Mouse (Mus musculus): Measurements from ENCODE around the gene Ufsp1. TPM values are rescaled to one million over a fixed set of nuclear protein-coding genes. Genes with fewer than 3 reads are reported as not detected.

Gene Ufsp1
- polyA plus RNA-seq, 1 experiment from 2014 or later: 18.2 TPM

DNA sequence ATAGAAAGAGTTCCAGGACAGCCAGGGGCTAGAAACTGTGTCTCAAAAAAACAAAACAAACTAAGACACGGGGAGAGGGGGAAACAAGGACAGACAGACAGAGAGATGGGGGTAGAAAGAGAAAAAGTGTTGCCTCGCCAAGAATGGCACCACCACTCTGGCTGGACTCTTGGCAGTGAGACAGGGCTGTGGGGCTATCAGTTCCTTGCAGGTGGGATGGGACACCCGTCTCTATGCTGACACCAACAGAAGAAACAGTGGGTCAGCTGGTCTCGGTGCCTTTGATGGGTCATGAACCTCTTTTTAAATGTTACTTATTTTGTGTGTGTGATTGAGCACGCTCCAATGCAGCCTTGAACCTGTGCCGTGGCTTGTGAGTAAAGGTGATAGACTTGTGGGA, 45.8 kb downstream of the Ufsp1 start:
- 0 out of 2 replicates have a peak overlapping the region, but pooled peaks have one; percentile 45 for H3K4me3 ChIP-seq
- H3K9me3 ChIP-seq: no peaks in the 10 kb centered on the region
- 0 out of 2 replicates have a peak overlapping the region, but pooled peaks have one; percentile 53 for H3K9ac ChIP-seq
- no peaks in the 10 kb centered on the region for H3K27me3 ChIP-seq (replicated peaks)
- H3K36me3 ChIP-seq (replicated peaks): no peaks in the 10 kb centered on the region
- H3K4me1 ChIP-seq: peaks cover 20% of the 10 kb centered on the region
- H3K27ac ChIP-seq: peak overlapping the region; percentile 82
- 81% methylated on average over 6 of the region's 6 CpGs for WGBS
- H3K4me2 ChIP-seq: peak overlapping the region; percentile 85
- ATAC-seq (replicated peaks): no peak

DNA sequence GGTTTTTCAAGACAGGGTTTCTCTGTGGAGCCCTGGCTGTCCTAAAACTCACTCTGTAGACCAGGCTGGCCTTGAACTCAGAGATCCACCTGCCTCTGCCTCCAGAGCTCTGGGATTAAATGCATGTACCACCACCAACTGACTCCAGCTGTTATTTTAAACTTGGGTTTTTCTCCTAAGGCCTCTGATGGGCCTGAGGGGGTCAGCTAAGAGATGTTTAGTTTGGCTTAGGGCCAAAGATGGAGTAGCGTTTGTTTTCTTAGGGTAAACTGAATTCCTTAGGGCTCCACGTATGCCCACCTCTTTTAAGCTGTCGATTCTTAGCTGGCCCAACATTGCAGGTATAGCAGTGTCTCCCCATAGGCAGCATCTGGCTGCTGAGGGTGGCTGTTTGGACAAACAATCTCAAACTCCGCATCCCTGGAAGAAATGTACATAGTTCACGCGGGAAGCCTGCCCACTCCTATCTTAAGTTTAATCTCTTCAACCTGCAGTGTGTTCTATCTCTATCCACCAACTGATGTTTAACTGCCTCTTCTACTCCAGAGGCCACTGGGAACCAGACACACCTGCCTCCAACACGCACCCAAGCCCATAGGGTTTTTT, 48.1 kb downstream of the Ufsp1 start:
- Histone ChIP-seq H3K4me1 (peaks cover 19% of the 10 kb centered on the region), H3K9me3 (no peaks in the 10 kb centered on the region), H3K4me2 (no peak overlapping the region), H3K27ac (no peak overlapping the region), H3K9ac (no peak overlapping the region), H3K4me3 (no peak overlapping the region), H3K36me3 (replicated peaks) (no peaks in the 10 kb centered on the region), H3K27me3 (replicated peaks) (no peaks in the 10 kb centered on the region)
- no peak for ATAC-seq (replicated peaks)
- WGBS: 80% methylated on average over 7 of the region's 7 CpGs

DNA sequence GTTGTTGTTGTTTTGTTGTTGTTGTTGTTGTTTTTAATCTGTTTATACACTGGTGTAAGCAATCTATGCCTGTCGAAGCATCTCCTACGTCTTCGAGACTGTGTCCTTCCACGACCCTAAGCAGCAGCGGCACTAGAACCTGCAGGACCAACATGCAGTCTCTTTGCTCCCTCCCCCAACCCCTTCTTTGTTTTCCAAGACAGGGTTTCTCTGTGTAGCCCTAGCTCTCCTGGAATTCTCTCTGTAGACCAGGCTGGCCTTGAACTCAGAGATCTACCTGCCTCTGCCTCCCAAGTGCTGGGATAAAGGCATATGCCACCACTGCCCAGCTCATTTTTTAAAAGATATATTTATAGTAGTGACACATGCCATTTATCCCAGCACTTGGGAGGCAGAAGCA, 49.0 kb downstream of the Ufsp1 start:
- Histone ChIP-seq H3K4me1 (peaks cover 18% of the 10 kb centered on the region), H3K9me3 (no peaks in the 10 kb centered on the region), H3K27me3 (replicated peaks) (0 out of 2 replicates have a peak, but pooled peaks cover 2% of the 10 kb centered on the region), H3K27ac (no peak overlapping the region), H3K9ac (no peak overlapping the region), H3K4me2 (no peak overlapping the region), H3K4me3 (no peak overlapping the region), H3K36me3 (replicated peaks) (no peaks in the 10 kb centered on the region)
- WGBS: 95% methylated on average over 5 of the region's 5 CpGs
- no peak for ATAC-seq (replicated peaks)

DNA sequence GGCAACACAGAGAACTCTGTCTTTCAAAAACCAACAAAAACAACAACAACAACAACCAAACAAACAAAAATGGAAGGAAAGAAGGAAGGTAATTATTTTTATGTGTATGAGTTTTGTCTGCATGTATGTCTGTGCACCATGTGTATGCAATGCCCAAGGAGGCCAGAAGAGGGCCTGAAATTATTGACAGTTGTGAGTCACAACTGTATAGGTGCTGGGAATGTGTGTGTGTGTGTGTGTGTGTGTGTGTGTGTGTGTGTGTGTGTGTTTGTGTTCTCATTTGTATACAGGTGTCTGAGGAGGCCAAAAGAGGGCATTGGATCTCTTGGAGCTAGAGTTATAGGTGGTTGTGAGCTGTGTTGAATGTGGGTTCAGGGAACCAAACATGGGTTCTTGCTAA, 49.4 kb downstream of the Ufsp1 start:
- peaks cover 19% of the 10 kb centered on the region for H3K4me1 ChIP-seq
- ATAC-seq (replicated peaks): no peak
- no peak overlapping the region for H3K9ac ChIP-seq
- H3K27ac ChIP-seq: no peak overlapping the region
- no peaks in the 10 kb centered on the region for H3K9me3 ChIP-seq
- H3K27me3 ChIP-seq (replicated peaks): 0 out of 2 replicates have a peak, but pooled peaks cover 5% of the 10 kb centered on the region
- no peak overlapping the region for H3K4me3 ChIP-seq
- H3K36me3 ChIP-seq (replicated peaks): no peaks in the 10 kb centered on the region
- no peak overlapping the region for H3K4me2 ChIP-seq

Small RNAs within 50 kb of the gene (microRNA-seq; reads per million reads assigned to microRNA genes)
- gene Mir7036 (0.92 reads per million), gene Mir8116 (not detected)

Other genes with a start within 250 kb of the Ufsp1 start
- 284 TPM in 2 replicates for gene Ap1s1, start 248.5 kb upstream of the Ufsp1 start, polyA plus RNA-seq (2015; fragmentation: Nextera tagmentation; extraction: Ambion mirVana)
- 0.34 and 0.41 TPM in 2 replicates for gene Serpine1, start 222.4 kb upstream of the Ufsp1 start, polyA plus RNA-seq (2015; fragmentation: Nextera tagmentation; extraction: Ambion mirVana)
- 1.9 and 2.5 TPM in 2 replicates for gene Trim56, start 178.4 kb upstream of the Ufsp1 start, polyA plus RNA-seq (2015; fragmentation: Nextera tagmentation; extraction: Ambion mirVana)
- not detected in 2 replicates for gene Muc3, start 145.3 kb upstream of the Ufsp1 start, polyA plus RNA-seq (2015; fragmentation: Nextera tagmentation; extraction: Ambion mirVana)
- 0.40 TPM in 1 of 2 replicates, not detected in the other for gene Muc3a, start 82.2 kb upstream of the Ufsp1 start, polyA plus RNA-seq (2015; fragmentation: Nextera tagmentation; extraction: Ambion mirVana)
- gene Ache, start 7.1 kb upstream of the Ufsp1 start, polyA plus RNA-seq (2015; fragmentation: Nextera tagmentation; extraction: Ambion mirVana): 39.8 and 45.6 TPM in 2 replicates
- 106 and 107 TPM in 2 replicates for gene Srrt, start 13.0 kb downstream of the Ufsp1 start, polyA plus RNA-seq (2015; fragmentation: Nextera tagmentation; extraction: Ambion mirVana)
- 14.7 and 19.1 TPM in 2 replicates for gene Trip6, start 19.8 kb downstream of the Ufsp1 start, polyA plus RNA-seq (2015; fragmentation: Nextera tagmentation; extraction: Ambion mirVana)
- gene Slc12a9, start 39.0 kb downstream of the Ufsp1 start, polyA plus RNA-seq (2015; fragmentation: Nextera tagmentation; extraction: Ambion mirVana): 27.7 and 29.5 TPM in 2 replicates
- 6.8 and 8.7 TPM in 2 replicates for gene Ephb4, start 55.5 kb downstream of the Ufsp1 start, polyA plus RNA-seq (2015; fragmentation: Nextera tagmentation; extraction: Ambion mirVana)
- gene Zan, start 182.4 kb downstream of the Ufsp1 start, polyA plus RNA-seq (2015; fragmentation: Nextera tagmentation; extraction: Ambion mirVana): 0.50 and 0.51 TPM in 2 replicates
- gene Pop7, start 207.9 kb downstream of the Ufsp1 start, polyA plus RNA-seq (2015; fragmentation: Nextera tagmentation; extraction: Ambion mirVana): 77.7 and 82.1 TPM in 2 replicates
- 20.2 and 23.5 TPM in 2 replicates for gene Gigyf1, start 223.9 kb downstream of the Ufsp1 start, polyA plus RNA-seq (2015; fragmentation: Nextera tagmentation; extraction: Ambion mirVana)
- not detected in 2 replicates for gene Epo, start 238.6 kb downstream of the Ufsp1 start, polyA plus RNA-seq (2015; fragmentation: Nextera tagmentation; extraction: Ambion mirVana)
- gene Gnb2, start 238.9 kb downstream of the Ufsp1 start, polyA plus RNA-seq (2015; fragmentation: Nextera tagmentation; extraction: Ambion mirVana): 525 and 570 TPM in 2 replicates

All from midbrain, embryonic 15.5 days (tissue).